Mouse (Mus musculus) MEL (cell line): ENCODE results near the gene Fra10ac1.

Experiments
- CTCF ChIP-seq, 3 experiments: IDR thresholded peaks in 2 of 3; conservative IDR thresholded peaks in 1 of 3; 2 replicates each; pipeline ENCODE4 v1.5.1; 2011 to 2012; ENCODE audit warnings: low read length in 3 of 3, low read depth in 2 of 3, mild to moderate bottlenecking in 2 of 3, improper control_type of control experiment in 1 of 3, inconsistent platforms in 1 of 3, mixed read lengths in 1 of 3, moderate library complexity in 1 of 3; ENCODE audit not compliant: control insufficient read depth in 1 of 3, insufficient read depth in 1 of 3, poor library complexity in 1 of 3, severe bottlenecking in 1 of 3
- E2F4 ChIP-seq: IDR thresholded peaks from 2 replicates; pipeline ENCODE4 v1.6.1; 2011; ENCODE audit warnings: low read depth, low read length, improper control_type of control experiment, borderline replicate concordance
- POLR2A ChIP-seq, 2 experiments: IDR thresholded peaks; 2 replicates each; pipeline ENCODE4 v1.6.1; 2011 to 2012; ENCODE audit warnings: low read length in 2 of 2, mild to moderate bottlenecking in 2 of 2, control low read depth in 1 of 2, improper control_type of control experiment in 1 of 2, low read depth in 1 of 2, moderate library complexity in 1 of 2; ENCODE audit not compliant: control insufficient read depth in 1 of 2, insufficient read depth in 1 of 2, poor library complexity in 1 of 2
- TAL1 ChIP-seq: IDR thresholded peaks from 2 replicates; pipeline ENCODE4 v1.6.1; 2012; ENCODE audit warnings: mild to moderate bottlenecking, inconsistent platforms, low read length, moderate library complexity, mixed read lengths
- TBP ChIP-seq: IDR thresholded peaks from 2 replicates; pipeline ENCODE4 v1.8.0; 2011; ENCODE audit warnings: low read depth, low read length, improper control_type of control experiment
- USF2 ChIP-seq, 2 experiments: IDR thresholded peaks; 2 replicates each; pipeline ENCODE4 v1.6.1; 2011 to 2012; ENCODE audit warnings: improper control_type of control experiment in 2 of 2, low read length in 2 of 2, borderline replicate concordance in 1 of 2, inconsistent platforms in 1 of 2, low read depth in 1 of 2, mild to moderate bottlenecking in 1 of 2; ENCODE audit not compliant: insufficient read depth in 1 of 2

DNA sequence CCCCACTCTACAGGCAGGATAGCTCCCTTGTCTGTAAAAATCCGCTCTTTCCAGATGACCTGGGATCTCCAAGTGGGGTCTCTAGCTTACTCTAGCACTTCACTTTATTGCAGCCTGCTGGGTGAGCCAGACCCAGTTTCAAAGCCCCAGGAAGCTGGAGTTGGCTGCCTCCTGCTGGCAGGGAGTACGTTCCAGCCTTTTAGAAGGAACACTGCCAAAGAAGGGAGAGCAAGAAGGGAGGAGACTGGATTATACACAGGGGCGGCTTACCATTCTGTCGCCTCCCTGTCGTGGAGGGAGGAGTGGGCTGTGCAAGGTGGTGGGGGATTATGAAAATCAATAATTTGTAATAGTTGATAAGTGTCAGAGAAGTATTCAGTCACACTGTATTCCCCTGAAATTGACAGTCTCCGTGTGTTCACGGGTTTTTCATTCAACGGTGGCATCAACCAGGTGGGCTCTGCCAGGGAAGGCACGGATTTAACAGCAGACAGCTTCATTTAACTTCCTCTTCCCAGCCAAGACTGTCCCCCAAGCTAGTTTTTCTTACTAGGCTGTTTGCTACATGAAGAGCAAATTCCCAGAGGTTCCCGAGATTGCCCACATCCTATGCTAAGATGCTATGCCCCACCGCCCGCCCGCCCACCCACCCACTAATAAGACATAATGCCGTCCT lies 40.0 kb upstream of the Fra10ac1 start:
- peak in 1 of 3 experiments; percentile 7; a peak in 1 of 6 replicates for TF ChIP-seq CTCF (IDR thresholded peaks at IDR 0.05 in 2 of 3, conservative IDR thresholded peaks at IDR 0.05 in 1 of 3; ENCODE audit: control insufficient read depth in 1 of 3, insufficient read depth in 1 of 3, low read depth in 2 of 3, low read length in 3 of 3, poor library complexity in 1 of 3, severe bottlenecking in 1 of 3)
- no peak for TF ChIP-seq TAL1
- TF ChIP-seq POLR2A (IDR thresholded peaks at IDR 0.05; ENCODE audit: control insufficient read depth in 1 of 2, insufficient read depth in 1 of 2, low read depth in 1 of 2, low read length in 2 of 2, poor library complexity in 1 of 2): no peak
- TF ChIP-seq TBP: no peak
- TF ChIP-seq E2F4: no peak
- no peak for TF ChIP-seq USF2 (IDR thresholded peaks at IDR 0.05; ENCODE audit: borderline replicate concordance in 1 of 2, insufficient read depth in 1 of 2, low read depth in 1 of 2, low read length in 2 of 2)
